Mouse (Mus musculus) stomach, postnatal 0 days (tissue): Measurements from ENCODE around the gene Ercc8. TPM values are rescaled to one million over a fixed set of nuclear protein-coding genes. Genes with fewer than 3 reads are reported as not detected.

Source experiments
- ATAC-seq: fragments of 200-750 bp; cut with Nextera tagmentation; 2 replicates; pipeline ENCODE4 v1.8.0; 2017; ENCODE audit not compliant: low FRiP score, low TSS enrichment
- DNase-seq: peaks from one replicate; pipeline ENCODE4 v3.0.0-alpha.2; 2016; ENCODE audit warnings: low spot score
- H3K27ac ChIP-seq: fragments of 300-500 bp; sonication (generic); replicated peaks from 2 replicates; pipeline ENCODE4 v1.5.1; 2014; ENCODE audit warnings: mild to moderate bottlenecking, control low read depth
- H3K27me3 ChIP-seq: fragments of 300-500 bp; sonication (generic); 2 replicates; pipeline ENCODE4 v1.6.1; 2014; ENCODE audit warnings: low read length; ENCODE audit not compliant: control insufficient read depth, insufficient read depth
- H3K36me3 ChIP-seq: fragments of 300-500 bp; sonication (generic); 2 replicates; pipeline ENCODE4 v1.6.1; 2014; ENCODE audit warnings: low read length, mixed read lengths; ENCODE audit not compliant: control insufficient read depth, insufficient read depth
- H3K4me1 ChIP-seq: fragments of 300-500 bp; sonication (generic); replicated peaks from 2 replicates; pipeline ENCODE4 v1.6.1; 2014; ENCODE audit warnings: antibody characterized with exemption; ENCODE audit not compliant: control insufficient read depth, insufficient read depth
- H3K4me2 ChIP-seq: fragments of 300-500 bp; sonication (generic); replicated peaks from 2 replicates; pipeline ENCODE4 v1.6.1; 2014; ENCODE audit warnings: low read depth, mild to moderate bottlenecking, control low read depth, moderate library complexity
- H3K4me3 ChIP-seq: fragments of 300-500 bp; sonication (generic); 2 replicates; pipeline ENCODE4 v1.5.1; 2014; ENCODE audit warnings: low read depth, low read length, control low read depth
- H3K9ac ChIP-seq: fragments of 300-500 bp; sonication (generic); 2 replicates; pipeline ENCODE4 v1.6.1; 2014; ENCODE audit warnings: mild to moderate bottlenecking, low read length, control low read depth, mixed read lengths
- H3K9me3 ChIP-seq: fragments of 300-500 bp; sonication (generic); 2 replicates; pipeline ENCODE4 v1.6.1; 2016; ENCODE audit warnings: low read length; ENCODE audit not compliant: control insufficient read depth
- CTCF ChIP-seq: IDR thresholded peaks from 2 replicates; pipeline ENCODE4 v1.5.1; 2016; ENCODE audit warnings: antibody characterized with exemption, low read depth, mild to moderate bottlenecking, moderate library complexity
- EP300 ChIP-seq: optimal IDR thresholded peaks from 2 replicates; pipeline ENCODE3; 2016; ENCODE audit warnings: antibody characterized with exemption
- WGBS: fragments of 180-500 bp; shearing (Covaris S2); extraction: QIAGEN DNeasy Blood & Tissue Kit; methylation state at CpG from one replicate; pipeline ENCODE4 v1.1.7; 2014; 5-methylcytosine and 5-hydroxymethylcytosine counted together
- polyA plus RNA-seq: library from polyadenylated mRNA; unstranded; fragments of >200 nt; fragmentation: Nextera tagmentation; extraction: Ambion mirVana; gene quantifications from 2 replicates; pipeline ENCODE4 v1.2.1, GENCODE M21; 2015

Ercc8 gene
- 8.3 and 8.4 TPM in 2 replicates for polyA plus RNA-seq

GRCm38 (mm10) chr13:108158465-108159240 lies at the start of gene Ercc8, which contains the start of gene Ndufaf2:
Ercc8 (plus strand) TSS chr13:108158731.
Ndufaf2 (minus strand) TSS chr13:108158623.
- ATAC-seq: peak; percentile 98
- Histone ChIP-seq H3K27ac (0 out of 2 replicates have a peak within 1 kb of the TSS, but pooled peaks have one; percentile 24), H3K9me3 (no peaks in the 10 kb centered on the region), H3K4me3 (peak within 1 kb of the TSS; percentile 88), H3K27me3 (no peaks in the 10 kb centered on the region), H3K36me3 (no peaks in the 10 kb centered on the region; the same call in 1 of the 2 replicates), H3K9ac (peak within 1 kb of the TSS; percentile 67), H3K4me1 (no peaks in the 10 kb centered on the region), H3K4me2 (peak within 1 kb of the TSS; percentile 80)
- WGBS: under 1% methylated on average over 47 of the region's 47 CpGs
- DNase-seq: peak; percentile 98
- TF ChIP-seq CTCF (no peak; the same call in 1 of the 2 replicates), EP300 (no peak)

GRCm38 (mm10) chr13:108110929-108111328 lies 47.6 kb upstream of the Ercc8 start:
- Histone ChIP-seq H3K9ac (no peak overlapping the region), H3K36me3 (no peaks in the 10 kb centered on the region), H3K9me3 (no peaks in the 10 kb centered on the region), H3K4me1 (no peaks in the 10 kb centered on the region), H3K27ac (no peak overlapping the region), H3K4me3 (no peak overlapping the region), H3K4me2 (no peak overlapping the region), H3K27me3 (no peaks in the 10 kb centered on the region)
- ATAC-seq (no peak), DNase-seq (no peak)
- 83% methylated on average over 6 of the region's 6 CpGs for WGBS
- TF ChIP-seq EP300 (no peak), CTCF (no peak)

- DNase-seq: no peak
- ATAC-seq: no peak
- Histone ChIP-seq H3K27ac (no peak overlapping the region), H3K4me3 (no peak overlapping the region), H3K27me3 (no peaks in the 10 kb centered on the region), H3K9ac (no peak overlapping the region), H3K9me3 (no peaks in the 10 kb centered on the region), H3K4me2 (no peak overlapping the region), H3K36me3 (no peaks in the 10 kb centered on the region), H3K4me1 (no peaks in the 10 kb centered on the region)
- 82% methylated on average over 5 of the region's 5 CpGs for WGBS
- TF ChIP-seq CTCF (no peak), EP300 (no peak)
Measured at GRCm38 (mm10) chr13:108113536-108113935, 45.0 kb upstream of the Ercc8 start.

GRCm38 (mm10) chr13:108114257-108114656 lies 44.3 kb upstream of the Ercc8 start:
- Histone ChIP-seq H3K9ac (no peak overlapping the region), H3K9me3 (no peaks in the 10 kb centered on the region), H3K27me3 (no peaks in the 10 kb centered on the region), H3K27ac (no peak overlapping the region), H3K4me1 (no peaks in the 10 kb centered on the region), H3K4me2 (no peak overlapping the region), H3K36me3 (no peaks in the 10 kb centered on the region), H3K4me3 (no peak overlapping the region)
- no peak for TF ChIP-seq EP300
- no peak for TF ChIP-seq CTCF
- DNase-seq (no peak), ATAC-seq (no peak)
- WGBS: 59% methylated on average over 3 of the region's 3 CpGs

GRCm38 (mm10) chr13:108117654-108118053 lies 40.9 kb upstream of the Ercc8 start:
- Histone ChIP-seq H3K4me1 (no peaks in the 10 kb centered on the region), H3K27ac (no peak overlapping the region), H3K9me3 (no peaks in the 10 kb centered on the region), H3K27me3 (no peaks in the 10 kb centered on the region), H3K9ac (no peak overlapping the region), H3K4me3 (no peak overlapping the region), H3K4me2 (no peak overlapping the region), H3K36me3 (no peaks in the 10 kb centered on the region)
- ATAC-seq (no peak), DNase-seq (no peak)
- TF ChIP-seq CTCF (no peak), EP300 (no peak)

GRCm38 (mm10) chr13:108118188-108118587 lies 40.3 kb upstream of the Ercc8 start:
- Histone ChIP-seq H3K9ac (no peak overlapping the region), H3K27me3 (no peaks in the 10 kb centered on the region)
- WGBS: 77% methylated on average over 1 of the region's 1 CpGs

More at GRCm38 (mm10) chr13:108118188-108118587, 40.3 kb upstream of the Ercc8 start:
- H3K4me2 ChIP-seq: no peak overlapping the region
- no peak overlapping the region for H3K27ac ChIP-seq
- no peaks in the 10 kb centered on the region for H3K9me3 ChIP-seq
- TF ChIP-seq CTCF (no peak), EP300 (no peak)
- no peak overlapping the region for H3K4me3 ChIP-seq
- H3K4me1 ChIP-seq: no peaks in the 10 kb centered on the region
- no peaks in the 10 kb centered on the region for H3K36me3 ChIP-seq
- no peak for ATAC-seq
- DNase-seq: no peak
